Mouse (Mus musculus) stomach, embryonic 16.5 days (tissue): ENCODE data around the gene Sipa1l3. TPM values are rescaled to one million over a fixed set of nuclear protein-coding genes. Genes with fewer than 3 reads are reported as not detected.

Source experiments
- ATAC-seq: fragments of 200-750 bp; cut with Nextera tagmentation; 2 replicates; pipeline ENCODE4 v1.8.0; 2017; ENCODE audit warnings: moderate number of reproducible peaks, moderate TSS enrichment; ENCODE audit not compliant: insufficient read depth, low FRiP score
- H3K27ac ChIP-seq: fragments of 300-500 bp; sonication (generic); 2 replicates; pipeline ENCODE4 v1.5.1; 2014; ENCODE audit warnings: low read length
- H3K27me3 ChIP-seq: fragments of 300-500 bp; sonication (generic); 2 replicates; pipeline ENCODE4 v1.6.1; 2014; ENCODE audit warnings: low read length, control low read depth, mixed read lengths; ENCODE audit not compliant: control insufficient read depth, insufficient read depth
- H3K36me3 ChIP-seq: fragments of 300-500 bp; sonication (generic); 2 replicates; pipeline ENCODE4 v1.6.1; 2014; ENCODE audit warnings: low read length; ENCODE audit not compliant: control insufficient read depth, insufficient read depth
- H3K4me1 ChIP-seq: fragments of 300-500 bp; sonication (generic); 2 replicates; pipeline ENCODE4 v1.6.1; 2014; ENCODE audit warnings: low read length, control low read depth, mixed read lengths; ENCODE audit not compliant: control insufficient read depth, insufficient read depth
- H3K4me2 ChIP-seq: fragments of 300-500 bp; sonication (generic); 2 replicates; pipeline ENCODE4 v1.6.1; 2014; ENCODE audit warnings: low read depth, low read length, mixed read lengths
- H3K4me3 ChIP-seq: fragments of 300-500 bp; sonication (generic); replicated peaks from 2 replicates; pipeline ENCODE4 v1.5.1; 2014; ENCODE audit warnings: mild to moderate bottlenecking, low read length
- H3K9ac ChIP-seq: fragments of 300-500 bp; sonication (generic); 2 replicates; pipeline ENCODE4 v1.6.1; 2014; ENCODE audit warnings: low read length
- H3K9me3 ChIP-seq: fragments of 300-500 bp; sonication (generic); replicated peaks from 2 replicates; pipeline ENCODE4 v1.6.1; 2016; ENCODE audit warnings: low read length, control low read depth; ENCODE audit not compliant: control insufficient read depth
- WGBS: fragments of 180-500 bp; shearing (Covaris S2); extraction: QIAGEN DNeasy Blood & Tissue Kit; methylation state at CpG from one replicate; pipeline ENCODE4 v1.1.7; 2014; 5-methylcytosine and 5-hydroxymethylcytosine counted together
- polyA plus RNA-seq: library from polyadenylated mRNA; unstranded; fragments of >200 nt; fragmentation: Nextera tagmentation; extraction: Ambion mirVana; gene quantifications from 2 replicates; pipeline ENCODE4 v1.2.1, GENCODE M21; 2015

Sipa1l3 gene
- polyA plus RNA-seq, 1 experiment from 2014 or later: 22.2 TPM

DNA sequence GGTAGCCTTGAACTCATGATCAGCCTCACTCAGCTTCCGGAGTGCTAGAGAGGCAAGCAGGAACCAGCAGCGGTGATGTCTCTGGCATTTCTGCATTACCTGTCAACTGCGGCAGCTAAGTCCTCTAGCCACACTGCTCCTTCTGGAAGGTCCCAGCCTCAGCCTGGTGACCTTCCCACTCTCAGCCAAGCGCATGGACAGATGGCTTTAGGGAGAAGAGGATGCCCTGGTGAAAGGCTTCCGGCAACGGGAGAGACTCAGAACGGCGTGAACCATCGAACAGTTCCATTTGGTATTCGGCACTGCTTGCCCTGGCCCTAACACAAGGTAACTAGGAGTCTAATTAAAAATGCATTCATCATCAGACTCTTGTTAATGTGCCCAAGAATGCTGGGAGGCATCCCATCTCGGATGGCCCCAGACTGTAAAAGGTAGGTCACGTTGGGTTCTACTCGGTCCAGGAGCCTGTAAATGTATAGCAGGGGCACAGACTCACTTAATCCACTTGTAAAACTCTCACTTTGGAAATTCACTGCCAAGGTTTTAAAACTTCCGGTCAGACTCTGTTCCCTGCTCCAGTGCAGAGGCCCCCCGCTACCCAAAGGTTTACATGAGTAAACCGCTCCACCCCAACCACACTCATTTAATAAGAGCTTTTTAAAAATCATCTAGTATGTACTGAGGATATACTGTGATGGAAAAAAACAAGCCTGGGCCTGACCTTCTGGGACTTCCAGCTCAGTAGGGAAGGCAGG lies 37.7 kb downstream of the Sipa1l3 start:
- Histone ChIP-seq H3K9me3 (no peaks in the 10 kb centered on the region), H3K4me3 (no peak overlapping the region), H3K36me3 (no peaks in the 10 kb centered on the region), H3K27me3 (no peaks in the 10 kb centered on the region), H3K4me1 (peaks cover 30% of the 10 kb centered on the region), H3K27ac (peak overlapping the region; percentile 85), H3K9ac (peak overlapping the region; percentile 18; the same call in 1 of the 2 replicates), H3K4me2 (peak overlapping the region; percentile 16; the same call in 1 of the 2 replicates)
- WGBS: 72% methylated on average over 16 of the region's 16 CpGs
- peak; percentile 61; the same call in 1 of the 2 replicates for ATAC-seq

DNA sequence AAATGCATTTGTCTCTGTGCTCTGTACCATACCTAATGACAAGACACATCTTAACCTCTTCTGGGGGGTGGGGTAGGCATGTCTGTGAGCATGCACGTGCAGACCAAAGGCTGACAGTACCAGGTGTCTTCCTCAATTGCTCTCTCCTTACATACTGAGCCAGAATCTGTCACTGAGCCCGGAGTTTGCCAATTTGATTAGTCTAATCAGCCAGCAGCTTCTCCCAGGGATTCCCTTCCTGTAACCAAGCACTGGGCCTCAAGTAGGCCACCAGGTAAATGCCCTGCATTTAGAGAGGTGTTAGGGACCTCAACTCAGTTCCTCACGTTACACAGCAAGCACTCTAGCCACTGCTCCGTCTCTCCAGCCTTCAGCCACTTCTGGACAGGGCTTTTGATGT lies 38.3 kb downstream of the Sipa1l3 start:
- Histone ChIP-seq H3K4me1 (peaks cover 30% of the 10 kb centered on the region), H3K27ac (peak overlapping the region; percentile 85), H3K9ac (no peak overlapping the region), H3K9me3 (no peaks in the 10 kb centered on the region), H3K4me3 (no peak overlapping the region), H3K27me3 (no peaks in the 10 kb centered on the region), H3K36me3 (no peaks in the 10 kb centered on the region), H3K4me2 (no peak overlapping the region)
- no peak for ATAC-seq
- WGBS: 86% methylated on average over 4 of the region's 4 CpGs

DNA sequence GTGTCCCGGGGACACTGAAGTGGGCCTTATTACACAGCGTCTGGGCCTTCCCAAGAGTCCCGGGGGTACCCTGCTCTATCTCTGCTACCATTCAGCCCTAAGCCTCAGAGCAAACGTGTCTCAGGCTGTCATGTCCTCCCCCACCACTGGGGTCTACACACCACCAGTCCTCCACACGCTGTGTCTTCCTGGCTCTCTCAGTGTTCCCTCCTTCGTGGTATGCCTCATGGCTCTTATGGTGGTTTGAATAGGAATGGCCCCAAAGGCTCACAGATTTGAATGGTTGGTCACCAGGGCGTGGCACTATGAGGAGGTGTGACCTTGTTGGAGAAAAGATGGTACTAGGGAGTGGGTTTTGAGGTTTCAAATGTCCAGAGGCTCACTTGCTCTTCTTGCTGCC lies 43.4 kb downstream of the Sipa1l3 start:
- peaks cover 20% of the 10 kb centered on the region for H3K4me1 ChIP-seq
- H3K4me2 ChIP-seq: no peak overlapping the region
- H3K9ac ChIP-seq: no peak overlapping the region
- WGBS: 87% methylated on average over 7 of the region's 7 CpGs
- ATAC-seq: no peak
- H3K4me3 ChIP-seq: no peak overlapping the region
- no peak overlapping the region for H3K27ac ChIP-seq
- H3K9me3 ChIP-seq: no peaks in the 10 kb centered on the region
- no peaks in the 10 kb centered on the region for H3K27me3 ChIP-seq
- H3K36me3 ChIP-seq: no peaks in the 10 kb centered on the region

DNA sequence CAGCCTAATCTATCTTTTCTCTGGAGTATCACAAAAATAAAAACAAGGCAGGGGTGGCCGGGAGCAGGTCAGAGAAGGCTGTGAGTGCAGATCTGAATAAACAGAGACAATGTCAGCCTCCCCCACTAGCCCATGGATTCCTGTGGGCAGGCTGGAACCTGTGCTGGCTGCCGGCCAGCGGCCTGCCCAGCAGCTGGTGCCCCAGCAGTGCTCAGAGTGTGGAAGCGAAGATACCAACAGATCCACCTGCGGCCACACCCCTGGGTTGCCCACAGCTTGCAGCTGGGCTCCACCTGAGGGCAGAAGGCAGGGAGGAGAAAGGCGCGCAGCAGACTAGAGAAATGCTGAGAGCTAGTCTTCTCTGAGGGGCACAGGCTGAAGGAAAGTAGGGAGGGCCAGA lies 47.1 kb downstream of the Sipa1l3 start:
- Histone ChIP-seq H3K9me3 (no peaks in the 10 kb centered on the region), H3K27me3 (no peaks in the 10 kb centered on the region), H3K36me3 (no peaks in the 10 kb centered on the region), H3K4me1 (peaks cover 39% of the 10 kb centered on the region), H3K9ac (no peak overlapping the region), H3K27ac (peak overlapping the region; percentile 44), H3K4me2 (no peak overlapping the region), H3K4me3 (no peak overlapping the region)
- WGBS: 47% methylated on average over 7 of the region's 7 CpGs
- ATAC-seq: peak; percentile 62

DNA sequence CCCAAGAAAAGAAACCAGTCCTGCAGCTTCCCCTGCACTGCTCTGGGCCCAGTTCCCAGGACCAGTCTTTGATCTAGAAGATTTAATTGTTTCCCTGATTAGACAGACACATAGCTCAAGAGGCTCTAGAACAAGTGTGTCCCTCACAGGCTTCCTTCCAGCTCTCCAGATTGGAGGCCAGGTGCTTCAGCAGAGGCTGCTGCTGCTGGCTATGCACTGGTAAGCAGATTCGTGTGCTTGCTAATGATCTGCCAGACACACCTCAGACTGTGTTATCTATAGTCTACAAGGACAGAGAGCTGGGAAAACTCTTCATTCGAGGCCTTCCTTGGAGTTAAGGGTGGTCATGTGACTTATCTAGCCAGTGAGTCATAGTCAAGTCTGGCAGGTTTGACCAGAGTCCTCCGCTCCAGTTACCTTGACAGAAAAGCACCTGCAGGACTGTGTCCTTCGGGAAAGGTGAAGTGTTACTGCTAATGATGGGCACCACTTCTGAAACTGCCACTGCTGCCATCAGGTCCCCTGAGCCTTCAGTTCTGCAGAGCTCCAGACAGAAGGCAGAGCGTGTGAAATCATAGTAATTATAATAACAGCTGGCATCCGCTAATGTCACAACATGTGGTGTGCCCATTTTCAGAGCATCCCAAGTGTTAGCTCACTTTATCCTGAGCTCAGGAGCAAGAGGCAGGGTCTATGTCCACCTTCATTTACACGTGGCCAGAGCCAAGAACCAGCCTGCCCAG lies 48.7 kb downstream of the Sipa1l3 start:
- H3K9me3 ChIP-seq: no peaks in the 10 kb centered on the region
- peaks cover 39% of the 10 kb centered on the region for H3K4me1 ChIP-seq
- peak; percentile 75 for ATAC-seq
- WGBS: 57% methylated on average over 7 of the region's 7 CpGs
- H3K4me3 ChIP-seq: no peak overlapping the region
- H3K27me3 ChIP-seq: no peaks in the 10 kb centered on the region
- H3K9ac ChIP-seq: no peak overlapping the region
- peak overlapping the region; percentile 44 for H3K27ac ChIP-seq
- no peaks in the 10 kb centered on the region for H3K36me3 ChIP-seq
- peak overlapping the region; percentile 1; the same call in 1 of the 2 replicates for H3K4me2 ChIP-seq

DNA sequence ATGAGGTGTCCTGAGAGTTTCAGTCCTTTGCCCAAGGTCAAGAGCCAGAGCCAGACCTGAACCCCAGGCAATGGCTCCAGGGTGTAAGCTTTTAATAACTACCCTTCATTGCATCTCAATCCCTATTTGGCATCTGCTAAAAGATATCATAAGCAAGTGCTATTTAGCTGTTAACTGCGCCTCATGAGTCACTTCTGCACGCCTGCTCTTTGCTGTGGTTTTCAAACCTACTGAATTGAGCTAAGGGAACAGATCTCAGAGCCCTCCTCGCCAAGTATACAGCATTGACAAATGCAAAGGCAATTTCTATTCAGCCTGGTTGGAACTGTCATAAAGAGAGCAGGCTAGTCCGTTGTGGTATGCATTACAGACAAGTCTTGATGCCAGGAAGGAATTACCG lies 49.8 kb downstream of the Sipa1l3 start:
- H3K27ac ChIP-seq: peak overlapping the region; percentile 14
- H3K4me1 ChIP-seq: peaks cover 39% of the 10 kb centered on the region
- no peaks in the 10 kb centered on the region for H3K27me3 ChIP-seq
- 88% methylated on average over 5 of the region's 5 CpGs for WGBS
- H3K9ac ChIP-seq: no peak overlapping the region
- no peak overlapping the region for H3K4me3 ChIP-seq
- no peaks in the 10 kb centered on the region for H3K9me3 ChIP-seq
- no peak overlapping the region for H3K4me2 ChIP-seq
- H3K36me3 ChIP-seq: no peaks in the 10 kb centered on the region
- ATAC-seq: no peak

DNA sequence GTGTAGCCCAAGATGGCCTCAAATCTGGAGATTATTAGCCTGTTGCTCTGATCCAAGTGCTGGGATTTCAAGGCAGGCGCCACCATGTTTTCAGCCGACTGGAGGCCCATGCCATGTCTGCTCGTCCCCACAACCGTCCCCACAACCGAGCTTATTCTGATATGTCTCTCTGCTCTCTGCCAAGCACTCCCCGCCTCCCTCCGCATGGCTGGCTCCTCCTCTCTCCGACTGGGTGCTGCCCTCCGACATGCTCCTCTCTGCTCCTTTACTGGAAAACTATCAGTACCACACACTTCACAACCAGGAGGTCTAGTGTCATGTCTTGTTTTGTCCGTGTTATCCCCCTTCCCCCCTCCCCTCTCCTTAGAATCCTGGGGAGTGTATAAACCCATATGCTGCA lies 51.9 kb downstream of the Sipa1l3 start:
- ATAC-seq: no peak
- H3K4me1 ChIP-seq: peaks cover 41% of the 10 kb centered on the region

DNA sequence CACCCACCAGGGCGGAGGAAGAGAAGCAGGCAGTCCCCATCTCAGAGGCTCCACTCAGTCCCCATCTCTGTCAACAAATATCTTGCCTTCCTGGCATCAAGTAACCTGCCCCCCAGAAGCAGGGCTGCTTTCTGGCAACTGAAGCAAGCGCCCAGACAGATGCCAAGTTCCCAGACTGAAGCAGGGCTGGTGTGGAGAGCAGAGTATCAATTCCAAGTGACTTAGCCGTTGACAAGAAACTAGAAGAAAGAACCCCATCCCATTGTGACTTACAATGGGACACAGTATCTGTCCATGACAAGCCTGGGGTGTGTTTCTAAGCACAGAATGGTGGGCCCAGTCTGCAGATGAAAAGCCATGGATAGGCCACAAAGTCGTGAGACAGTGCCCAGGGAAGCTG lies 52.7 kb downstream of the Sipa1l3 start:
- H3K4me2 ChIP-seq: no peak overlapping the region
- H3K9me3 ChIP-seq: no peaks in the 10 kb centered on the region
- no peaks in the 10 kb centered on the region for H3K27me3 ChIP-seq
- H3K36me3 ChIP-seq: no peaks in the 10 kb centered on the region
- WGBS: 80% methylated on average over 4 of the region's 4 CpGs
- ATAC-seq: no peak
- no peak overlapping the region for H3K27ac ChIP-seq
- no peak overlapping the region for H3K4me3 ChIP-seq
- peaks cover 36% of the 10 kb centered on the region for H3K4me1 ChIP-seq
- no peak overlapping the region for H3K9ac ChIP-seq

More for the DNA sequence above, 51.9 kb downstream of the Sipa1l3 start:
- Histone ChIP-seq H3K27ac (no peak overlapping the region), H3K9me3 (no peaks in the 10 kb centered on the region), H3K36me3 (no peaks in the 10 kb centered on the region), H3K9ac (no peak overlapping the region), H3K27me3 (no peaks in the 10 kb centered on the region), H3K4me2 (no peak overlapping the region), H3K4me3 (no peak overlapping the region)
- WGBS: 62% methylated on average over 10 of the region's 10 CpGs

DNA sequence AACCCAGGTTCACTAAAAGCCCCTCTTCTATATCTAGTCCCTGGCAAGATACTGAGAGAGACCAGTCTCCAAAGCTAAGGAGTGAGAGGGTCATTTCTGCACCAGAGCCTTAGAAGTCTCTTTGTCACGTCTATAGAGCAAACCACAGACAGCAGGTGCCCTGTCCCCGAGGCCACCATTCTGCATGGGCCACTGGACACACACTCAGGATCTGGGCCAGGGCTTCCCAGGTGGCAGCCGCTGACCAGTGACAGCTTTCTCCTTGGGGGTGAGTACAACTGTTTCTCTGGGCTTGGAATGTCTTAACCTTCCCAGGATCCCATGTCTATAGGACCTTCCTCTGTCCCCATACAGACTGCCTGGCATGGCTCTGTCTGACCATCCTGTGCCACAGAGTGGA lies 55.6 kb downstream of the Sipa1l3 start:
- H3K9me3 ChIP-seq: no peaks in the 10 kb centered on the region
- ATAC-seq: no peak
- WGBS: 84% methylated on average over 3 of the region's 3 CpGs

More for the DNA sequence above, 55.6 kb downstream of the Sipa1l3 start:
- Histone ChIP-seq H3K36me3 (no peaks in the 10 kb centered on the region), H3K27me3 (no peaks in the 10 kb centered on the region), H3K4me3 (no peak overlapping the region), H3K4me1 (peaks cover 19% of the 10 kb centered on the region), H3K9ac (no peak overlapping the region), H3K27ac (no peak overlapping the region), H3K4me2 (no peak overlapping the region)
